Mouse (Mus musculus) left cerebral cortex, adult 18-20 months (tissue): ENCODE measurements around the gene Atp6v1g2. TPM values are rescaled to one million over a fixed set of nuclear protein-coding genes. Genes with fewer than 3 reads are reported as not detected.

Experiments
- DNase-seq, 2 experiments: peaks; one replicate each; pipeline ENCODE4 v3.0.0; 2021 to 2022; ENCODE audit warnings: low spot score in 2 of 2, mixed read lengths in 1 of 2
- microRNA-seq, 2 experiments: library from miRNA; unstranded; fragments of <30 nt; microRNA quantifications; one replicate each; pipeline ENCODE4 v1.2.0; 2021
- total RNA-seq, 2 experiments: library from RNA; stranded (reverse); gene quantifications; 2 replicates each; pipeline ENCODE4 v1.2.3; 2021

The Atp6v1g2 gene
- total RNA-seq, 2 experiments from 2014 or later = 587 to 598 TPM

GRCm38 (mm10) chr17:35278957-35279688 is 45.7 kb downstream of the Atp6v1g2 start:
- DNase-seq = no peak

GRCm38 (mm10) chr17:35280276-35280675 is 46.8 kb downstream of the Atp6v1g2 start:
- no peak for DNase-seq

GRCm38 (mm10) chr17:35285431-35285830 is 52.0 kb downstream of the Atp6v1g2 start:
- DNase-seq = no peak

Small RNA genes within 50 kb of the gene (microRNA-seq; reads per million reads assigned to microRNA genes)
- gene Mir6973a (0 reads per million in 2 experiments), gene Mir6974 (0.21 to 0.25 reads per million in 2 experiments), gene Mir6975 (0.63 to 0.99 reads per million in 2 experiments), gene Mir8094 (0 reads per million in 2 experiments)

Other genes starting within 250 kb of the Atp6v1g2 start
- 10 to 100 TPM; 39.6 to 44.0 TPM for gene Vars, start 232.7 kb upstream of the Atp6v1g2 start, total RNA-seq
- gene Vwa7, start 217.1 kb upstream of the Atp6v1g2 start, total RNA-seq = under 1 TPM; 0.61 to 0.77 TPM
- gene Sapcd1, start 205.6 kb upstream of the Atp6v1g2 start, total RNA-seq = not detected
- under 1 TPM; 0.65 to 0.68 TPM for gene Msh5, start 186.9 kb upstream of the Atp6v1g2 start, total RNA-seq
- 10 to 100 TPM in 1 of 2 experiments, 1 to 10 TPM in 1; 9.1 to 10.2 TPM for gene Clic1, start 183.7 kb upstream of the Atp6v1g2 start, total RNA-seq
- gene Ddah2, start 174.6 kb upstream of the Atp6v1g2 start, total RNA-seq = 10 to 100 TPM in 1 of 2 experiments, 1 to 10 TPM in 1; 9.9 to 11.6 TPM
- gene Ly6g6c, start 168.3 kb upstream of the Atp6v1g2 start, total RNA-seq = not detected
- not detected for gene Mpig6b, start 167.5 kb upstream of the Atp6v1g2 start, total RNA-seq
- 1 to 10 TPM; 2.3 to 6.2 TPM for gene Ly6g6e, start 156.8 kb upstream of the Atp6v1g2 start, total RNA-seq
- gene Ly6g6d, start 155.6 kb upstream of the Atp6v1g2 start, total RNA-seq = 1 to 10 TPM in 1 of 2 experiments, under 1 TPM in 1; 0.70 to 1.0 TPM
- gene Ly6g6f, start 148.1 kb upstream of the Atp6v1g2 start, total RNA-seq = under 1 TPM; 0.33 to 0.40 TPM
- 100 to 1,000 TPM; 115 to 120 TPM for gene Abhd16a, start 144.4 kb upstream of the Atp6v1g2 start, total RNA-seq
- not detected for gene Ly6g5c, start 125.4 kb upstream of the Atp6v1g2 start, total RNA-seq
- under 1 TPM; 0.28 to 0.72 TPM for gene Ly6g5b, start 118.2 kb upstream of the Atp6v1g2 start, total RNA-seq
- 10 to 100 TPM; 15.9 to 16.4 TPM for gene Gpank1, start 112.2 kb upstream of the Atp6v1g2 start, total RNA-seq
- 100 to 1,000 TPM; 192 to 198 TPM for gene Csnk2b, start 111.6 kb upstream of the Atp6v1g2 start, total RNA-seq
- gene D17H6S53E, start 107.3 kb upstream of the Atp6v1g2 start, total RNA-seq = 10 to 100 TPM; 31.5 to 32.2 TPM
- gene Apom, start 101.6 kb upstream of the Atp6v1g2 start, total RNA-seq = not detected
- 100 to 1,000 TPM; 294 to 308 TPM for gene Bag6, start 98.5 kb upstream of the Atp6v1g2 start, total RNA-seq
- gene Prrc2a, start 68.8 kb upstream of the Atp6v1g2 start, total RNA-seq = 100 to 1,000 TPM; 270 to 288 TPM
- 10 to 100 TPM in 1 of 2 experiments, 1 to 10 TPM in 1; 8.6 to 11.6 TPM for gene Aif1, start 57.6 kb upstream of the Atp6v1g2 start, total RNA-seq
- 1 to 10 TPM; 6.0 to 6.9 TPM for gene Lst1, start 45.2 kb upstream of the Atp6v1g2 start, total RNA-seq
- under 1 TPM; 0.79 to 0.80 TPM for gene Ltb, start 39.2 kb upstream of the Atp6v1g2 start, total RNA-seq
- not detected for gene Tnf, start 31.7 kb upstream of the Atp6v1g2 start, total RNA-seq
- under 1 TPM; 0.23 to 0.60 TPM for gene Lta, start 28.3 kb upstream of the Atp6v1g2 start, total RNA-seq
- gene Gm16181, start 12.8 kb upstream of the Atp6v1g2 start, total RNA-seq = not detected
- 10 to 100 TPM; 11.6 to 14.9 TPM for gene Nfkbil1, start 2.1 kb downstream of the Atp6v1g2 start, total RNA-seq
- gene Ddx39b, start 8.1 kb downstream of the Atp6v1g2 start, total RNA-seq = 100 to 1,000 TPM; 201 to 213 TPM
- gene H2-D1, start 29.1 kb downstream of the Atp6v1g2 start, total RNA-seq = 10 to 100 TPM; 26.2 to 33.1 TPM
- gene H2-Q1, start 86.7 kb downstream of the Atp6v1g2 start, total RNA-seq = 1 to 10 TPM in 1 of 2 experiments, under 1 TPM in 1; 0.79 to 1.2 TPM
- gene H2-Q2, start 108.6 kb downstream of the Atp6v1g2 start, total RNA-seq = under 1 TPM; 0.44 to 0.82 TPM
- 1 to 10 TPM; 2.9 to 4.1 TPM for gene H2-Q4, start 146.0 kb downstream of the Atp6v1g2 start, total RNA-seq
- gene H2-Q6, start 191.2 kb downstream of the Atp6v1g2 start, total RNA-seq = 1 to 10 TPM in 1 of 2 experiments, under 1 TPM in 1; 0.96 to 1.4 TPM
- 1 to 10 TPM in 1 of 2 experiments, under 1 TPM in 1; 0.53 to 1.4 TPM for gene H2-Q7, start 205.5 kb downstream of the Atp6v1g2 start, total RNA-seq
- under 1 TPM; 0.33 to 0.46 TPM for gene H2-Q10, start 236.4 kb downstream of the Atp6v1g2 start, total RNA-seq